Mouse (Mus musculus): ENCODE results near the gene Dctd.

- TF ChIP-seq CTCF (conservative IDR thresholded peaks at IDR 0.05; ENCODE audit: low read length) (no peak), NANOG (IDR thresholded peaks at IDR 0.05; ENCODE audit: borderline replicate concordance, low read length) (no peak), POU5F1 (IDR thresholded peaks at IDR 0.05; ENCODE audit: borderline replicate concordance, low read length) (no peak)
Measured at GRCm38 (mm10) chr8:48153360-48154121, 54.6 kb downstream of the Dctd start.
